Mouse (Mus musculus) brain, adult 2 months (tissue): ENCODE measurements around the gene Nrxn2.

ENCODE experiments used
- DNase-seq: peaks from one replicate; pipeline ENCODE4 v3.0.0; 2011; ENCODE audit warnings: low read depth, low spot score

Nrxn2 gene

DNA sequence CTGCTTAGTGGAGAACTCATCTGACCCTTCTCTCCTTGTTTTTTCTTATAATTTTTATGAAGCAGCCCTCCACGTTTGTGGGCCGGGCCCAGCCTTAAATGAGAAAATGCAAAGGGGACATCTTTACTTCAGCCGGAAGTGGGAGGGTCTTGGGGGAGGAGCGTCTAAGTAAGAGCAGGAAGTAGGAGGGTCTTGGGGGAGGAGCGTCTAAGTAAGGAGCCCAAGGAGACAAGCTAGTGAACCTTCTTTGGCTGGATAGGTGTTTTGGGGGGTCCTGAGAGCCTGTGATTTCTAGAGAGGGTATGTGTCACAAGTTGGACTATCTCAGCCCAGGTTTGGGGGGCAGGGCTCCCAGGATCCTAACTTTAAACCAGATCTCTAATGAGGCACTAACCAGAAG, 96.9 kb downstream of the Nrxn2 start:
- no peak for DNase-seq

DNA sequence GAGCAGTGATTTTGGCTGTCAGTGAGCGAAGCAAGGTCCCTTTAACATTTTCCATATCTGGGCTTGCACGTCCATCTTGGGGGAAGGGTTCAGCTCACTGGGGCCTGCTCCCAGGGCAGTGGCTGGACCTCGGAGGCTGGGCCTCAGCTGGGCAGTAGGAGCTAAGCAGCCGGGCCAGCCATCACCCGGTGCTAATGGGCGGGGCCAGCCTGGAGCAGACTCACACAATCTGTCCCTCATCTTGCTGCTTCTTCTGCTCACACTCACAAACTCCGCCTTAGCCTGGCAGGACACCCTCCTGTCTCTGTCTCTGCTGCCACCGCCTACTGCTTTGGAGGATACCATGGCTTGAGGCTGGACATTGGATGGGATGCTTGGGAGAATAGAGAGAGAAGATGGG, 97.6 kb downstream of the Nrxn2 start:
- DNase-seq = peak; percentile 67

DNA sequence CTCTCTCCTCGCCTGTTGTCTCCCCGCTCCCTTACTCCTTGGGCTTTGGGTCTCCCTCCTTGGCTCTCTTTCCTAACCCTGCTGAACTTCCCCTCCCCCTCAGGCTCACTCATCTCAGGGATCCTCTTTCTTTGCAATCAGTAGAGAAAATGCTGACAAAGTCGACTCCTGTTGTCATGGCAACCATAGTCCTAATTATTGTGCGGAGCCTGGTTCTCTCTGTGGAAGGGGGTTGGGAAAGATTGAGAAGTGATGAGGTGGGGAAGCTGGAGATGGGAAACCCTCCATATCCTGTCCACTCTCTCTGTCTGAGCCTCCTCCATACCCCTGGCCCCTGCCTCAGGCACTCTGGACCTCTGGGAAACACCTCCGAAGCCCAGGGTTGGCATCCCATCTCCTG, 100.1 kb downstream of the Nrxn2 start:
- peak; percentile 83 for DNase-seq

DNA sequence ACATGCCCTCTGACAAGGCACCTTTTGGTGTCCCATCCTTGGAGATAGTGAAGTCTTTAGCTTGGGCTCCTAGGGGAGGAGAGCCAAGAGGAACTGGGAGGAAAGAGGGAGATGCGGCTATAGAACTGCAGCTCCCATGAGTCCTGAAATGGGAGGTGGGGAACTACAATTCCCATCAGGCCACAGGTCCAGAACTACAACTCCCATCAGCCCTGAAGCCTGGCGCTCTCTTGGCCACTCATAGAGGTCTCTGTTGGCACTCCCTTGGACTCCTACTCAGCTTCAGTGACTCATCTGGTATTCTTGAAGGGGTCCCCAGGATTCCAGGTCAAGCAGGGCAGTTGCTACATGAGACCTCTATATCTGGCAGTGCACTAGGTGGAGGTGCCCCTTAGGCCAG, 101.0 kb downstream of the Nrxn2 start:
- DNase-seq = peak; percentile 84

DNA sequence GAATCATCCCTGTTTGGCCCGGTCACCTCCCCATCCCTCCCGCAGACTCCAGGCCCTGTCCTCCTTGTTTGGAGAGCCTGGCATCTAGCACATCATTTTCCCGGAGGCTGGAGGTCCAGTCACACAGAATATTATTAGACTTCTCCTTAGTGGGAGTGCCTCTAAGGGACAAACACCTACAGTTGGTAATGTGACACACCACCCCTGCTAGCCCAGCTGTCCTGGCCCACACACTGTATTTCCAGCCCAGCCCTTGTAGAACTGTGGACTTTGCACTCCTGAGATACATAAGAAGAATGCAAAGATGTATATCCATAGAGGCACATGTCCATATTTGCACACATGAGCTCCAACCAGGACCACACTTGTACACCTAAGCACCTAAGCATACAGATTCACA, 103.1 kb downstream of the Nrxn2 start:
- peak; percentile 56 for DNase-seq

DNA sequence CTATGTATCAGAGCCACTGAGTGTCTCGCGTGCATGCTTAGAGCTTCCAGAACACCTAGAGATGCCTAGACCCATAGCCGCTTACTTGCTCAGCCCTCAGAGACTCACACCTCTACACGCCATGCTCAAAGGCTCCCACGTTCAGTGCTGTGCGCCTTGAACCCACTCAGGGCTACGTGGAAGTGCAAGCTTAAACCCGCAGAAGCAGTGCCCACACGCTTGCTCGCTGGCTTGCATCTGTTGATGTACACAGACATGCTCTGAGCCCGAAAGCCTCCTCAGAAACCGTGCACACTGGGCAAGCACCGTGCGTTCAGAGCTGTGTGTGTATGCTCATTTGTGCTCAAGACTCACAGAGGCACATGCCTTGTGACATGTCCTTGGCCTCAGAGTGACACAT, 103.8 kb downstream of the Nrxn2 start:
- DNase-seq = peak; percentile 82

DNA sequence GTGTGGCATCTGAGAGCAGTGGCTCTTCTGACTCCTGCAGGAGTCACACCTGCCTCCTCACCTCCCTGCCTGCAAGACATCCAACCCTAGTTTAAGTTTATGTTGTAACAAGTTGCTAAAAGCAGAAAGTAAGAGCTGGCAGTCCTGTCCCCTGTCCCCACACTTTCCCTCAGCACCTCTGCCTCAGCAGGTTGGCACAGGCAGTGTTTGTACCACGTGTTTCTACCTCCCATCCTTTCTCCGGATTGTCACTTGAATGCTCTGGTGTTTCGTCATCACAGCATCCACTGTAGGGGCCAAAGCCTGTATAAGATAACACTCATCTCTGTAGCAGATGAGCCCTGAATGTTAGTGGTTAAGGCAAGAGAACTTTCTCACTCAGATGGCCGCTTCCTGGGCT, 106.5 kb downstream of the Nrxn2 start:
- DNase-seq = peak; percentile 64

DNA sequence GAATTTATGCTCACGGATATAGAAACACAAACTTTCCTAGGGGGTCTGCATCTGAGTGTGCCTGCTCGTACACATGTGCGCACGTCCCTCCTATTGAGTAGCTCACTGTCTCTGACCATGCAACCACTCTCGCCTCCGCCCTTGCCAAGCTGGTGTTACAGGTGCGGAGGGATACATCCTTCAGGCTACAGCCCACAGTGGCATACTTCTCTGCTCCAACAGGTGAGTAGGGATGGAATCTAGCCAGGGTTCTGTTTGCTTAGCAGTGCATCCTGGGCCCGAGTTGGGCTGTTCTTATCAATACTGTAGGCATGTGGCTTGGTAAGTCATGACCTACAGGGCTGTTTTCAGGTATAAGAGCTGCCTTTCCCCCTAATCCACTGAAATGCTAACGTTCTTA, 107.5 kb downstream of the Nrxn2 start:
- no peak for DNase-seq

DNA sequence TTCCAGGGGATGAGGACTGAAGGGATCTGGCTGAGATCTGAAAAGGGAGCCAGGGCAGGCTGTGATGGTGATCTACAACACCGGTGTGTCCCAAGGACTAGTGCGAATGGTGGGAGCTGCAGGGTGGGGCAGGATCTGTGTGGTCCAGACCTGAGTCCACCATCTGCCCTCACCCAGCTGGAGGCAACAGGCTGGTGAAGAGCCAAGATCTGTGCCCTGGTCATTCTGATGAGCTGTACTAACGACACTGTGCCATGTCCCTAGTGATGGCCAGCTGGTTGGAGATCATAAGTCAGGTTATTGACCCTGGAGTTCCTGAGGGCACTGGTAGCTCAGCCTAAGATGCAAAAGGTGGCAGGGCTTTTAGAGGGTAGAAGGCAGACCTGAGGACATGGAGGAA, 108.9 kb downstream of the Nrxn2 start:
- DNase-seq = peak; percentile 96

DNA sequence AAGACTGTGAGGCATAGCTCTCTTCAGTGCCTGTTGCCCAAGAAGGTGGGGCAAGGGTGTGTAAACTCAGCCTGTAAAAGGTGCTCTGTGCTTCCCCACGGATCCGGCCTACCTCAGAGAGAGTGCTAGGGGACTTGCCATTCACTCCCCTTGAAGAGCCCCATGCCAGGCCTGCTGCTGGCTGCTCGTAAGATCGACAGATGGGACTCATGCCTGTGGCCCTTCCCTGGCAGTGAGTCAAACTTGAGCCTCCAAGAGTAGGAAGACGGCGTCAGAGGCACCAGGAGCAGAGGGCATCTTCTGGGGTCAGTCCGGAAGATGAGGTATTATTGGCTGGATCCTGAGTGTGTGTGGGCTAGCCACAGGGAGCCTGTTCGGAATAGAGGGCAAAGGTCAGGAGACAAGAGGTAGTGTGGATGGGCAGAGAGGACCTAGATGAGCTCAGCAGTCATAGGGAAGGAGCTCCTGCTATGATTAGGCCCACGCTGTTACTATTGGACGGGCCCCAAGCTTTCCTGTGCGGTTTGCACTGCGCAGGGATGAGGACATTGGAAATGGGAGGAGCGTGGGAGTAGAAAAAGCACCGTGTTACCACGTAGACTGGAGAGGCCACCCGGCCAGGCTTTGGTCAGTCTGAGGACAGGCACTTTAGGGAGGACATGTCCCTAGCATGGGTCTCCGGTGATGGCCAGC, 109.5 kb downstream of the Nrxn2 start:
- DNase-seq = peak; percentile 96

DNA sequence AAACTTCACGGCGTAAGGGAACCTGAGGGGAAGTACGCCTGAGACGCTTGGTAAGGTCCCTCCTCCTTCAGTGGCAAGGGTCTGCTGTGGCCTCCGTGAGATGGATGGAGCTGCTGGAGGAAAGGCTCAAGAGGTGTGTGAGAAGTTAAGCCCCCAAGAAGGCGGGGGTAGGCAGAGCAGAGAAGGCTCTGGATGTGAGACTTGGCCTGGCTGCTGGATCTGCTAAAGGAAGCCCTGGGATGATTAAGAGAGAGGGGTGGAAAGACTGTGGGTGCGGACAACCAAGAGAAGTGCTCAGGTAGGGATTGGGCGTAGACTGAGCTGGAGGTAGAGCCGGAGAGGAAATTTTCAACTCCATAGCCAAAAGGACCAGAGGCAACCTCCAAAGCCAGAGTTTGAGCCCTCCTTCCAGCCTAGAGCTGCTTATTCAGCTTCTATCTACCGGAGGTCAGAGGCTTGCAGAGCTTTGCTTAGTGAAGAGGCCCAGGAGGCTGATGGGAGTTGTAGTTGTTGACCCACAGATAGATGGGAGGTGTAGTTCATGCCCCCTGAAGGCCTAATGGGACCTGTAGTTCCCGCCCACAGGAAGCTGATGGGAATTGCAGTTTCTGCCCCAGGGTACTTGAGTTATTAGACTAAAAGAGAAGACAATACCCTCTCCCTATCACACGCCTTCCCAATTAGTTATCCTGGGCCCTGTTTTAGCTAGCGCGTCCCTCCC, 110.9 kb downstream of the Nrxn2 start:
- peak; percentile 82 for DNase-seq

DNA sequence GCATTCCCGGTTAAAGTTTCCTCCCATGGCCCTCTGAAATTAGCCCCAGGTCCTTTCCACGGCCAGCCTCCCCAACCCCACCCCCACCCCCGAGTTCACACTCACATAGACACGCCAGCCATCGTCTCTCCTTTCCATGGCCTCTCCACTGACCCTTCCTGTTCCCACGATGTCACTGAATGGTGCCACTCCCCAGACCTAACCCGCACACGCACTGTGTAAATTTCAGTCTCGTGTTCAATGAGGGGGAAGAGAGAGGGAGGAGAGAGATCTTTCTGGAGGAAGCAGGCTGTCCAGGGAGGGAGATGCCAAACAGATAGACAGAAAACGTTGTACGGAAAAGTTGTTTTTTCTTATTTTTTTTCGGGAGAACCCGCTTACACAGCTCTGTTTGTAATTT, 111.8 kb downstream of the Nrxn2 start:
- no peak for DNase-seq

DNA sequence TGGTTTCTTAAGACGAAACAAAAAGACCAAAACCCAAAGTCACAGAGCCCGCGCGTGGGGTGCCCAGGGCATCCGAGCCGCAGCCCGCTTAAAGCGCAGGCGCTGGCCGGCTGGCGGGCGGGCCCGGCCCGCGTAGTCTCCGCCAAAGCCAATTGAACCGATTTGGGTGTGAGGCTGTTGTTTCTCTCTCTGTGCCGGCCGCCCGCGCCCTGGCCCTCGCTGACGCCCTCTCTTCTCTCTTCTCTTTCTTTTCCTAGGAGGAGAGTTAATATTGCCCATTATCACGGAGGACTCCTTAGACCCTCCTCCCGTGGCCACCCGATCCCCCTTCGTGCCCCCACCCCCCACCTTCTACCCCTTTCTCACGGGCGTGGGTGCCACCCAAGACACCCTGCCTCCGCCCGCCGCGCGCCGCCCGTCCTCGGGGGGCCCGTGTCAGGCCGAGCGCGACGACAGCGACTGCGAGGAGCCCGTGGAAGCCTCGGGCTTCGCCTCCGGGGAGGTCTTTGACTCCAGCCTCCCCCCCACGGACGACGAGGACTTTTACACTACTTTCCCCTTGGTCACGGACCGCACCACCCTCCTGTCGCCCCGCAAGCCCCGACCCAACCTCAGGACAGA, 112.6 kb downstream of the Nrxn2 start:
- peak; percentile 67 for DNase-seq

DNA sequence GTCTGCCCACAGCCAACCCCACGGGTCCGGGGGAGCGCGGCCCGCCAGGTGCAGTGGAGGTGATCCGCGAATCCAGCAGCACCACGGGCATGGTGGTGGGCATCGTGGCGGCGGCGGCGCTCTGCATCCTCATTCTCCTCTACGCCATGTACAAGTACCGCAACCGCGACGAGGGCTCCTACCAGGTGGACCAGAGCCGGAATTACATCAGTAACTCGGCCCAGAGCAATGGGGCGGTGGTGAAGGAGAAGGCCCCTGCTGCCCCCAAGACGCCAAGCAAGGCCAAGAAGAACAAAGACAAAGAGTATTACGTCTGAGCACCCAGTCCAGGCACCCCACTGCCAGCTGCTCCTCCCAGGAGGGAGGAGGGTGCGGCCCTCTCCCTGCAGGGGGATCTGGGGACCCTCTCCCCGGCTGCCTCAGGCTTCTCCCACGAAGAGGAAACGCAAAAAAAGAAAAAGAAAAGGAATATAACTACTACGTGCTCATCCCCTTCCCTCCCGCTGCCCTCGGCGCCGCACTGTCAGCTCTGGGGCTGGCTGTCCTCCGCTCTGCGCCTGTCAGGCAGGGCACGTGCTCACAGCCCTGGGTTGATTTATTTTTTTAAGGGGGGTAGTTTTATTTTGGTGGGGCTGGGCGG, 113.4 kb downstream of the Nrxn2 start:
- DNase-seq = no peak

DNA sequence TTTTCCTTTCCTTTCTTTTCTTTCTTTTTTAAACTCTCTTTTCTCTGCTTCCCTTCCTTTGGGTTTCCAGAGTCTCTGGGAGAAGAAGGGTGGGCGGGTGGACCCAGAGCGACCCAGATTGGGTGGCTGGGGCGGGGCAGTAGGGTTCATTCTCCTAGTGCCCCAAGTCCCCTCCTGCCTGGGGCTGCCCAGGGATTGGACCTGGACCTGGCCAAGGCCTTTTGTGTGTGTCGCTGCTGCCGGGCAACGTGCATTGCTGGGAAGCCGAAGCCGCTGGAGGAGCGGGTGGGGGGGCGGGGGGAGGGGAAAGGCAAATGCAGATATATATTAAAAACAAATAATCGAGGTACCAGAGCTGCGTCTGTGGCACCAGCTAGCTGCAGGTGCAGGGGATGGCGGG, 114.1 kb downstream of the Nrxn2 start:
- DNase-seq = no peak

DNA sequence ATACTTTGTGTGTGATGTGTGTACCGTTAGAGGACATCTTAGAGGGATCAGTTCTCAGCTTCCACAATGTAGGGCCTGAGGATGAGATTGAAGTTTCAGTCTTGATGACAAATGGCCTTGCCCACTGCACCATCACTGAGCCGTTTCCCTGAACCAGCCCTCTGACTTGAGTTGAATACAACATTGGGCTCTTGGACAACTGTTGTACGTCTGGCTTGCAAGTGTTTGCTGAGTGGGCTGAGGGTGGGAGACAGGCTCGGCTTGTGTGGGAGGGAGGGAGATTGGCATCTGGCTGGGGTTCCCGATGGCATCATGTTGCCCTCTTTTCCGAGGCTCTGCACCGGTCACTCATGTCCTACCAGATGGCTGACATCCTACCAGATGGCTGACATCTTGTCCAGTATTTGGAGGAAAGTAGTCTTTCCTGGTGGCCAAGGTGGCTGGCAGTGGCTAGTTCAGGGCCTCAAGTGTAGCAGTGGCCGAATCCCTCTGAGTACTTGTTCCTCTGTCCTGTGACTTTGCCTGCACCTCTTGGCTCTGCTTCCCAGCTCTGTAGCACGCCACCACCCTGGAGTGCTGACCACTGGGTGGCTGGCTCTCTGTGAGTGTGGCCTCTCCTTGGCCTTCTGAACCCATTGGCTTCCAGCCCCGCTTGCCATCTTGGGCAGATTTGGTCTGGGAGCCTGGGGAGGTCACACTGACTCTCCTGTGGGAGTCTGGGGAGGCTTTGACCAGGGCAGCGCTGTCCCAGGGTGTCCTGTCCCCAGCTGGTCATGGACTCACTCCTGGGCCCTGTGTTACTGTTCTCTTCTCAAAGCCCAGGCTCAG, 115.0 kb downstream of the Nrxn2 start:
- peak; percentile 92 for DNase-seq

DNA sequence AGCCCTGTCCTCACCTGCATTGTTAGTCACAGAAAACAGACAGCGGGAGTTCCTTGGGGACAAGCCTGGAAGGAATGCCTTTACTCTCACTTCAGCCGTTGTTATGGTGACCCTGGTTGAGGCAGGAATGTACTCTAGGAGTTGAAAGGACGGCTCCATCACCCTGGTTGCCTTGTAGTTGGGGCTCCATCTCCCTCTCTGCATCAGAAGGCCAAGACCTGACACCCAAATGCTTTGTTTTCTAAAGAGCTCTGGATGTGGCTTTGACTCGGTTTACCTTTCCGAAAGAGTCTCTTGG, 115.5 kb downstream of the Nrxn2 start:
- DNase-seq = no peak

DNA sequence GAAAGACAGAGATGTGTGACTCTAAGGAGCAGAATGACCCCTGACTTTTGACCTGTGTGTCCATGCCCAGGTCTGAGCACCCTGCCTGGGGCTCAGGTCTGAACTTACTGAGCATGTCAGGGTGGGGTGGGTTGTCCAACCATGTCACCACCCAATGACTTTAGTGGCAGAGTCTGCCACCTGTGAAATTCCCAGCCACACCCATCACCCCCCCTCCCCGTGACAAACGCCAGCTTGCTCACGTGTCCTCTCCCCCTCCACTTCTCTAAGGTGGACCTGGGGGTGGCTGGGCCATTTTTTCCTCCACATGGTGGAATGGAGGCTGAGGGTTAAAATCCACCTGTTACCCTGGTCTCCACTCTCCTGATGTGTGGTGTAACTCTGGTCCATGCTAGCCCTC, 117.7 kb downstream of the Nrxn2 start:
- no peak for DNase-seq

DNA sequence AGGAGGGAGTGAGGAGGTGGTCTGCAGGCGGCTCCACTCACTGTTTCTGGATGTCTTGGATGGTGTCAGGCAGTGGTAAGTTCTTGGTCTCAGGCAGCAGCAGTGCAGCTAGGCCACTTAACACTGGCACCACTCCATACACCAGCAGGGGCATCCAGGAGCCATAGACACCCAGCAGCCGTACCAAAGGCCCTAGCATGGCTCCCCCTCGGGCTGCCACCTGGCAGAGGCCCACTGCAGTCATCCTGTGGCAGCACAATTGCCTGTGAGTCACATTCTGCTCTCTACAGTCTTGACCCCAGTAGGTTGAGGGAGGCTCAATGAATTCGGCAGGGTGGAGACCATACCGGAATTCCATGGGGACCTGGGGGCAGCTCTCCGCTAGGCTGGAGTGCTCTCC, 118.2 kb downstream of the Nrxn2 start:
- DNase-seq = peak; percentile 62

DNA sequence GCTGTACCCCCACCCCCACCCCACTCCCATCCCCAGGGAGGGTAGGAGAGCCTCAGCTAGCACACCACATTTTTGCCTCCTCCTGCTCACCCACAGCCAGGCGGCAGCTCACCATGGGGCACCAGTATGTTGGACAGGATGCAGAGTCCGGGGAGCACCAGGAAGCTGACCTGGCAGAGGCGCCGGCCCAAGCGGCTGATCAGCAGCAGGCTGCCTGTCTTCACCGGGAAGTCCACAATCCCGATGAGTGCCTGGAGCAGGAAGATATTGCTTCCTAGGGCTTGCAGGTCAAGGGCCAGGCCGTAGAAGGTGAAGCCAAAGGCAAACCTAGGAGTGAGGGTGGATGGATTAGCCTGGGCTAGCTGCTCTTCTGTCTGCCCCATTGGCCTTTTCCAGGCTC, 119.0 kb downstream of the Nrxn2 start:
- no peak for DNase-seq

DNA sequence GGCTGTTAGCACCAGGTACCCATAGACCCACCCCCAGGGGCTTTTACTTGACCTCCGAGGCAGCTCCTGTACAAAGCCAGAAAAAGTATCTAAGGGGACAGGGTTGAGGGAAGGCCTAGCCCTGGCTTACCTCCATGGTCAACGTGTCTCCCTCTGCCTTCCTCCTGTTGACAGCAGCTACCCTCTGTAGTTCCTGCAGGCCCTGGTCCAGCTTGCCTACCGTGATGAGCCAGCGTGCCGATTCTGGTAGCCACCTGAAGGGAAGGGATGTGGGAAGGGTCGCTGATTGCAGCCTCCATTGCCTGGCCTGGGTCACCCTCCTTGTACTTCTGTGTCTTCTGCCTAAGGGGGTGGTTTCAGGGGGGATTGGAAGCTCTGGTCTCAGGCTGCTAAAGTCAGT, 120.0 kb downstream of the Nrxn2 start:
- no peak for DNase-seq

DNA sequence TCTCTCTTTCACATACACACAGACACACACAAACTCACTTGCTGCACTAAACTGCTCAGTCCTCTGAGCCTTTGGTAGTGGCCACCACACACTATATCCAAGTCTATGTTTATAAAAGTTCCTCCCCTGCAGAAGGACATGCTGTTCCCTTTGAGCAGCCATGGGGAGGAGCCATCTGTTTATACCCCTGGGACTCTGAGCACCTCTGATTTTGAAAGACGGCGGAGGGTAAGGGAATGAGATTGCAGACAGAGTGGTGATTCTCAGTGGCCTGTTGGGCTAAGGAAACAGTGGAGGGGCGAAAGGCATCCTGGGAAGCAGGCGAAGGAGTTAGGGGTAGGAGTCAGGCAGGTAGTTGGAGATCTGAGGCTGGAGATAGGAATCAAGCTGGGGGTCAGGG, 121.1 kb downstream of the Nrxn2 start:
- no peak for DNase-seq
